ENCODE assay signal across 9 mouse cellular contexts in the genomic region with DNA sequence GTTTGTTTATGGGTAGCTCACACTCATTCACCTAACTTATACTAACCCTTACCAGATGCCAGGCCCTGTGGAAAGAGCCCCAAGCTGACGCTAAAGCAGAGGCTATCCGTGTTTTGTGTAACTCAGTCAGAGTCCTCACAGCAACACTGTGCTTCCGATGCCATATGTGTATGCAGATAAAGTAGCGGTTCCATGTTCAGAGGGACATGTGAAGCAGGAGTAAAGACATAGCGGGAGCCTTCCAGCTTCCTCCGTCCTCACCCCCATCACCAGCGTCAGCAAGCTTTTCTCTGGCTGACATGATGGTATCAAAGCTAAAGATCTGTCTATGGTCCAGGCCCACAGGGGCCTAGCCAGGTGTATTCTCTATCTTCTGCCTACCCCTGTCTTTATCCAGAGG. TPM values are rescaled to one million over a fixed set of nuclear protein-coding genes. Genes with fewer than 3 reads are reported as not detected.
DNase-seq lines count a peak whose midpoint lies in the region; ATAC-seq and TF ChIP-seq lines count a peak whose summit lies in the region.
"Had no signal": no experiment of that assay in that cellular context is flagged by ENCODE, and none has a peak within 500 bp of the region (broad histone marks: within the 10 kb centered on the region; RNA-seq: fewer than 3 reads in every experiment).

No protein-coding gene starts in this region.

- H3K9me3 ChIP-seq in heart, embryonic 13.5 days, result no peaks in the 10 kb centered on the region
- peaks cover 13% of the 10 kb centered on the region for H3K9me3 ChIP-seq in G1E (replicated peaks)
- no peaks in the 10 kb centered on the region for H3K9me3 ChIP-seq in hindbrain, embryonic 11.5 days (ENCODE audit: control insufficient read depth, low read length)
- no peaks in the 10 kb centered on the region; the same call in 1 of the 2 replicates for H3K9me3 ChIP-seq in midbrain, embryonic 10.5 days (replicated peaks)

- peaks cover 8% of the 10 kb centered on the region for H3K79me2 ChIP-seq in heart, adult 2 months (replicated peaks; ENCODE audit: control insufficient read depth, insufficient read depth, low read length)

- peak overlapping the region; percentile 22 for H3K4me3 ChIP-seq in heart, embryonic 13.5 days
- H3K4me3 ChIP-seq in heart, adult 2 months, result no peak overlapping the region
- H3K4me3 ChIP-seq in G1E (ENCODE audit: low read depth, low read length), result peak overlapping the region; percentile 81; the same call in 1 of the 2 replicates
- no peak overlapping the region for H3K4me3 ChIP-seq in hindbrain, embryonic 11.5 days (ENCODE audit: low read depth, low read length)
- H3K4me3 ChIP-seq in midbrain, embryonic 10.5 days, result peak overlapping the region; percentile 82

- TF ChIP-seq POLR2A in heart, adult 2 months (IDR thresholded peaks at IDR 0.05; ENCODE audit: insufficient read depth, low read depth, low read length), result no peak

- no peaks in the 10 kb centered on the region for H3K27me3 ChIP-seq in heart, embryonic 13.5 days (replicated peaks)
- H3K27me3 ChIP-seq in heart, adult 2 months (ENCODE audit: control insufficient read depth, insufficient read depth, low read length), result no peaks in the 10 kb centered on the region
- no peaks in the 10 kb centered on the region for H3K27me3 ChIP-seq in G1E (ENCODE audit: insufficient read depth, low read length)
- H3K27me3 ChIP-seq in hindbrain, embryonic 11.5 days (ENCODE audit: control insufficient read depth, insufficient read depth, low read length), result no peaks in the 10 kb centered on the region
- peaks cover 10% of the 10 kb centered on the region; the same call in 1 of the 2 replicates for H3K27me3 ChIP-seq in midbrain, embryonic 10.5 days (ENCODE audit: low read depth, poor library complexity, severe bottlenecking)

- intact Hi-C loops in heart, adult 2 months (cut with DNase I), result no loop called here

- no peak overlapping the region for H3K27ac ChIP-seq in heart, embryonic 13.5 days (replicated peaks)
- H3K27ac ChIP-seq in heart, adult 2 months, result no peak overlapping the region
- H3K27ac ChIP-seq in hindbrain, embryonic 11.5 days (ENCODE audit: low read depth, low read length), result no peak overlapping the region
- H3K27ac ChIP-seq in midbrain, embryonic 10.5 days (replicated peaks), result no peak overlapping the region

- H3K4me1 ChIP-seq in heart, embryonic 13.5 days, result peaks cover 84% of the 10 kb centered on the region
- H3K4me1 ChIP-seq in heart, adult 2 months (ENCODE audit: control insufficient read depth, insufficient read depth, low read length), result peaks cover 45% of the 10 kb centered on the region
- H3K4me1 ChIP-seq in G1E (ENCODE audit: insufficient read depth, low read depth, low read length), result peaks cover 83% of the 10 kb centered on the region
- peaks cover 9% of the 10 kb centered on the region for H3K4me1 ChIP-seq in hindbrain, embryonic 11.5 days (replicated peaks; ENCODE audit: control insufficient read depth, insufficient read depth, low read length)
- H3K4me1 ChIP-seq in midbrain, embryonic 10.5 days, result peaks cover 97% of the 10 kb centered on the region

- no peak for ATAC-seq in heart, embryonic 13.5 days (ENCODE audit: extremely low read depth, insufficient number of reproducible peaks, low FRiP score, low TSS enrichment)
- no peak for ATAC-seq in G1E (ENCODE audit: extremely low read depth, insufficient number of reproducible peaks, low FRiP score, poor library complexity, severe bottlenecking)
- no peak for ATAC-seq in hindbrain, embryonic 11.5 days (ENCODE audit: low FRiP score)
- ATAC-seq in frontal cortex, adult (ENCODE audit: low TSS enrichment), result no peak

- no peak for TF ChIP-seq EP300 in heart, adult 2 months (IDR thresholded peaks at IDR 0.05; ENCODE audit: insufficient read depth, low read depth, low read length)

- 68% methylated on average over 7 of the region's 7 CpGs for WGBS in heart, embryonic 13.5 days
- 85% methylated on average over 7 of the region's 7 CpGs for WGBS in heart, adult 2 months
- WGBS in hindbrain, embryonic 11.5 days, result 71% methylated on average over 7 of the region's 7 CpGs
- 76% methylated on average over 7 of the region's 7 CpGs for WGBS in midbrain, embryonic 10.5 days

- peak overlapping the region; percentile 98 for H3K4me2 ChIP-seq in heart, embryonic 13.5 days
- 0 out of 2 replicates have a peak overlapping the region, but pooled peaks have one; percentile 6 for H3K4me2 ChIP-seq in hindbrain, embryonic 11.5 days (replicated peaks; ENCODE audit: low read depth, low read length)

- no peak for DNase-seq in heart, adult 2 months
- DNase-seq in G1E (ENCODE audit: low spot score), result peak; percentile 48
- no peak for DNase-seq in hindbrain, embryonic 11.5 days (ENCODE audit: low spot score)
- no peak for DNase-seq in midbrain, embryonic 10.5 days (ENCODE audit: low spot score)
- no peak for DNase-seq in left cerebral cortex, adult 18-20 months (ENCODE audit: low spot score in 2 of 2)
- no peak for DNase-seq in layer of hippocampus, postnatal 25 days (ENCODE audit: extremely low spot score in 1 of 2, low spot score in 1 of 2)
- DNase-seq: adrenal gland, adult 2 months had no signal

- peak overlapping the region; percentile 96; the same call in 1 of the 2 replicates for H3K9ac ChIP-seq in heart, embryonic 13.5 days
- H3K9ac ChIP-seq in heart, adult 2 months (ENCODE audit: low read depth, low read length), result no peak overlapping the region
- H3K9ac ChIP-seq in hindbrain, embryonic 11.5 days (ENCODE audit: low read depth, low read length), result no peak overlapping the region

- TF ChIP-seq CTCF in heart, adult 2 months (IDR thresholded peaks at IDR 0.05), result no peak
- TF ChIP-seq CTCF in G1E (IDR thresholded peaks at IDR 0.05; ENCODE audit: low read depth, low read length), result no peak

- H3K36me3 ChIP-seq in heart, embryonic 13.5 days, result peaks cover 6% of the 10 kb centered on the region; the same call in 1 of the 2 replicates
- H3K36me3 ChIP-seq in heart, adult 2 months (ENCODE audit: control insufficient read depth, insufficient read depth, low read length), result no peaks in the 10 kb centered on the region
- H3K36me3 ChIP-seq in G1E (replicated peaks), result peaks cover 73% of the 10 kb centered on the region
- H3K36me3 ChIP-seq in hindbrain, embryonic 11.5 days (ENCODE audit: control insufficient read depth, insufficient read depth, low read length), result no peaks in the 10 kb centered on the region
- H3K36me3 ChIP-seq in midbrain, embryonic 10.5 days, result peaks cover 15% of the 10 kb centered on the region

RNA-seq across cellular contexts. Expression of a gene that starts 27.5 kb away (rescaled TPM):
- 6.8 and 7.3 TPM in 2 replicates for polyA plus RNA-seq in heart, embryonic 13.5 days (2015; fragmentation: Nextera tagmentation; extraction: Ambion mirVana)
- total RNA-seq in heart, adult 2 months (2021), result 10 to 100 TPM; 12.3 to 14.7 TPM
- 8.1 and 8.4 TPM in 2 replicates for polyA plus RNA-seq in heart, adult 2 months (2012; rRNA removed)
- total RNA-seq in G1E (2014; fragmentation: Nextera tagmentation) (66.7 and 72.7 TPM in 2 replicates), G1E (2017) (21.0 and 21.4 TPM in 2 replicates)
- 125 and 140 TPM in 2 replicates for polyA plus RNA-seq in G1E (2012)
- 4.2 and 6.1 TPM in 2 replicates for polyA plus RNA-seq in hindbrain, embryonic 11.5 days (2014; fragmentation: Nextera tagmentation; extraction: Ambion mirVana)
- polyA plus RNA-seq in midbrain, embryonic 10.5 days (2016; fragmentation: Nextera tagmentation; extraction: Ambion mirVana), result 5.9 and 6.3 TPM in 2 replicates
- total RNA-seq in left cerebral cortex, adult 18-20 months (2021), result 10 to 100 TPM; 18.2 to 19.8 TPM
- 10 to 100 TPM; 21.0 to 21.7 TPM for total RNA-seq in layer of hippocampus, postnatal 25 days (2021)

RNA-seq across cellular contexts. Expression of a gene that starts 42.9 kb away (rescaled TPM):
- 0.48 and 0.65 TPM in 2 replicates for polyA plus RNA-seq in heart, embryonic 13.5 days (2015; fragmentation: Nextera tagmentation; extraction: Ambion mirVana)
- under 1 TPM; 0.10 to 0.20 TPM for total RNA-seq in heart, adult 2 months (2021)
- polyA plus RNA-seq in heart, adult 2 months (2012; rRNA removed), result 0.04 and 0.06 TPM in 2 replicates
- total RNA-seq in G1E (2014; fragmentation: Nextera tagmentation), result 0.58 and 0.83 TPM in 2 replicates
- total RNA-seq in G1E (2017), result 0.76 and 1.5 TPM in 2 replicates
- 0.14 TPM in 2 replicates for polyA plus RNA-seq in G1E (2012)
- 2.4 and 2.6 TPM in 2 replicates for polyA plus RNA-seq in hindbrain, embryonic 11.5 days (2014; fragmentation: Nextera tagmentation; extraction: Ambion mirVana)
- polyA plus RNA-seq in midbrain, embryonic 10.5 days (2016; fragmentation: Nextera tagmentation; extraction: Ambion mirVana), result 2.1 and 3.3 TPM in 2 replicates
- total RNA-seq in left cerebral cortex, adult 18-20 months (2021), result 1 to 10 TPM; 4.2 to 6.9 TPM
- 1 to 10 TPM; 3.8 to 4.5 TPM for total RNA-seq in layer of hippocampus, postnatal 25 days (2021)
- polyA plus RNA-seq: adrenal gland, adult 2 months had no signal

Comparison
In these comparisons a context has a peak if more than half of its experiments do, and no peak if none do; other contexts are left out.
1. H3K4me3 ChIP-seq: peak in heart, embryonic 13.5 days (single experiment), G1E (single experiment) and midbrain, embryonic 10.5 days (single experiment); none in heart, adult 2 months (single experiment) and hindbrain, embryonic 11.5 days (single experiment).
2. RNA of a gene that starts 27.5 kb away (polyA plus RNA-seq): 125 to 140 TPM in G1E; 8.1 to 8.4 TPM in heart, adult 2 months, 6.8 to 7.3 TPM in heart, embryonic 13.5 days, 5.9 to 6.3 TPM in midbrain, embryonic 10.5 days and 4.2 to 6.1 TPM in hindbrain, embryonic 11.5 days; every median in the first group is over 10 times any median in the second.